ENCODE assay signal across 8 mouse cellular contexts in genomic region chr14:52198141-52198540, GRCm38 (mm10). TPM values are rescaled to one million over a fixed set of nuclear protein-coding genes. Genes with fewer than 3 reads are reported as not detected.
DNase-seq lines count a peak whose midpoint lies in the region; ATAC-seq and TF ChIP-seq lines count a peak whose summit lies in the region.

No protein-coding gene starts in this region.

- no peaks in the 10 kb centered on the region for H3K9me3 ChIP-seq in E14TG2a.4 (ENCODE audit: low read length)
- no peaks in the 10 kb centered on the region for H3K9me3 ChIP-seq in heart, embryonic 16.5 days (replicated peaks; ENCODE audit: control insufficient read depth, low read length)

- peak overlapping the region; percentile 99 for H3K9ac ChIP-seq in heart, embryonic 16.5 days (ENCODE audit: low read length)

- 35% methylated on average over 3 of the region's 3 CpGs for WGBS in heart, embryonic 16.5 days
- 0% methylated on average over 1 of the region's 3 CpGs for WGBS in macrophage (ENCODE audit: missing documents)

- peaks cover 46% of the 10 kb centered on the region for H3K4me1 ChIP-seq in E14TG2a.4 (replicated peaks; ENCODE audit: low read depth, low read length)
- H3K4me1 ChIP-seq in heart, embryonic 16.5 days (ENCODE audit: control insufficient read depth, insufficient read depth, low read length) = peaks cover 16% of the 10 kb centered on the region

- H3K27me3 ChIP-seq in E14TG2a.4 (ENCODE audit: insufficient read depth, low read length) = no peaks in the 10 kb centered on the region
- no peaks in the 10 kb centered on the region for H3K27me3 ChIP-seq in heart, embryonic 16.5 days (ENCODE audit: control insufficient read depth, insufficient read depth, low read length)

- no peak for TF ChIP-seq CTCF in gastrocnemius, adult 2 months (IDR thresholded peaks at IDR 0.05)
- TF ChIP-seq CTCF in E14TG2a.4 (conservative IDR thresholded peaks at IDR 0.05; ENCODE audit: low read length) = no peak

- H3K4me2 ChIP-seq in heart, embryonic 16.5 days (ENCODE audit: low read depth, low read length) = peak overlapping the region; percentile 70

- no peak for DNase-seq in gastrocnemius, adult 2 months
- no peak for DNase-seq in gastrocnemius, adult 8-10 months (ENCODE audit: low spot score in 2 of 2)
- no peak for DNase-seq in left cerebral cortex, postnatal 14 days (ENCODE audit: low spot score in 2 of 2)
- no peak for DNase-seq in right cerebral cortex, postnatal 25 days
- DNase-seq in layer of hippocampus, postnatal 14 days (ENCODE audit: low spot score in 2 of 2) = no peak

- intact Hi-C loops in gastrocnemius, adult 2 months (cut with DNase I) = loop anchor here (5.0 kb wide), 2 partner anchors 34 to 91 kb away; no protein-coding TSS in a partner anchor
- intact Hi-C loops in left cerebral cortex, postnatal 14 days (cut with DNase I) = loop anchor here (5.0 kb wide), 1 partner anchor 76 kb away; no protein-coding TSS in a partner anchor

- H3K4me3 ChIP-seq in gastrocnemius, adult 2 months = peak overlapping the region; percentile 92
- H3K4me3 ChIP-seq in E14TG2a.4 (replicated peaks; ENCODE audit: low read length) (peak overlapping the region; percentile 99), macrophage (ENCODE audit: inconsistent target) (peak overlapping the region; percentile 75)
- 0 out of 2 replicates have a peak overlapping the region, but pooled peaks have one; percentile 10 for H3K4me3 ChIP-seq in heart, embryonic 16.5 days (ENCODE audit: low read length)

- H3K36me3 ChIP-seq in E14TG2a.4 (ENCODE audit: insufficient read depth, low read length) (peaks cover 66% of the 10 kb centered on the region), macrophage (ENCODE audit: inconsistent target) (peaks cover 28% of the 10 kb centered on the region)
- H3K36me3 ChIP-seq in heart, embryonic 16.5 days (ENCODE audit: control insufficient read depth, insufficient read depth) = peaks cover 23% of the 10 kb centered on the region

- ATAC-seq in heart, embryonic 16.5 days (replicated peaks; ENCODE audit: extremely low read depth, insufficient read depth, low FRiP score) = no peak

- H3K79me2 ChIP-seq in macrophage (ENCODE audit: inconsistent target) = peaks cover 35% of the 10 kb centered on the region

- H3K27ac ChIP-seq in gastrocnemius, adult 2 months = peak overlapping the region; percentile 99
- H3K27ac ChIP-seq in heart, embryonic 16.5 days (ENCODE audit: low read length) = no peak overlapping the region
- peak overlapping the region; percentile 87 for H3K27ac ChIP-seq in macrophage

RNA-seq across cellular contexts. Expression of gene Supt16, which starts 0.9 kb away (rescaled TPM):
- total RNA-seq in gastrocnemius, adult 2 months (2021) = 10 to 100 TPM; 12.3 to 15.5 TPM
- total RNA-seq in gastrocnemius, adult 8-10 months (2022) = 10 to 100 TPM; 10.4 to 14.4 (median 12.3) TPM
- 26.4 and 28.1 TPM in 2 replicates for polyA plus RNA-seq in heart, embryonic 16.5 days (2015; fragmentation: Nextera tagmentation; extraction: Ambion mirVana)
- total RNA-seq in macrophage (2018; cell fraction: chromatin; rRNA removed) = 100 to 1,000 TPM in 6 of 26 experiments, 10 to 100 TPM in 20; 53.4 to 128 (median 84.3) TPM
- 10 to 100 TPM; 43.7 to 77.4 (median 63.7) TPM for total RNA-seq in macrophage (2018; cell fraction: cytosol; rRNA removed)
- total RNA-seq in macrophage (2018; cell fraction: nucleus; rRNA removed) = 100 to 1,000 TPM in 2 of 26 experiments, 10 to 100 TPM in 24; 51.1 to 103 (median 65.4) TPM
- 37.9 to 74.0 TPM (median 56.6 TPM) in 3 replicates for polyA plus RNA-seq in macrophage (2018)
- 10 to 100 TPM; 44.7 to 45.6 TPM for total RNA-seq in left cerebral cortex, postnatal 14 days (2021)
- 10 to 100 TPM; 48.3 TPM for total RNA-seq in layer of hippocampus, postnatal 14 days (2021)

RNA-seq across cellular contexts. Expression of gene Chd8, which starts 59.4 kb away (rescaled TPM):
- total RNA-seq in gastrocnemius, adult 2 months (2021) = 10 to 100 TPM; 33.4 to 34.9 TPM
- 10 to 100 TPM; 24.5 to 42.9 (median 34.6) TPM for total RNA-seq in gastrocnemius, adult 8-10 months (2022)
- polyA plus RNA-seq in heart, embryonic 16.5 days (2015; fragmentation: Nextera tagmentation; extraction: Ambion mirVana) = 20.8 and 21.9 TPM in 2 replicates
- 100 to 1,000 TPM in 23 of 26 experiments, 10 to 100 TPM in 3; 70.8 to 390 (median 280) TPM for total RNA-seq in macrophage (2018; cell fraction: chromatin; rRNA removed)
- total RNA-seq in macrophage (2018; cell fraction: cytosol; rRNA removed) = 10 to 100 TPM; 26.7 to 66.1 (median 53.0) TPM
- total RNA-seq in macrophage (2018; cell fraction: nucleus; rRNA removed) = 100 to 1,000 TPM in 20 of 26 experiments, 10 to 100 TPM in 6; 52.6 to 227 (median 146) TPM
- 45.5 to 56.6 TPM (median 54.6 TPM) in 3 replicates for polyA plus RNA-seq in macrophage (2018)
- total RNA-seq in left cerebral cortex, postnatal 14 days (2021) = 100 to 1,000 TPM; 107 to 111 TPM
- 100 to 1,000 TPM; 110 to 124 TPM for total RNA-seq in layer of hippocampus, postnatal 14 days (2021)

Comparison
In these comparisons a context has a peak if more than half of its experiments do, and no peak if none do; other contexts are left out.
1. H3K4me3 ChIP-seq: peak in every context shown above with its lines; median percentile 99 in E14TG2a.4; 92 in gastrocnemius, adult 2 months; 75 in macrophage; 10 in heart, embryonic 16.5 days.